Mouse (Mus musculus): ENCODE results near the gene Ext2. TPM values are rescaled to one million over a fixed set of nuclear protein-coding genes. Genes with fewer than 3 reads are reported as not detected.

The Ext2 gene
- polyA plus RNA-seq, 1 experiment from 2014 or later: 72.3 TPM

GRCm38 (mm10) chr2:93744346-93745229 is 77.8 kb downstream of the Ext2 start:
- peaks cover 46% of the 10 kb centered on the region for H3K4me1 ChIP-seq
- no peaks in the 10 kb centered on the region for H3K36me3 ChIP-seq
- peak overlapping the region; percentile 69 for H3K27ac ChIP-seq (replicated peaks)
- 24% methylated on average over 11 of the region's 11 CpGs for WGBS
- H3K27me3 ChIP-seq (ENCODE audit: low read depth, poor library complexity, severe bottlenecking): no peaks in the 10 kb centered on the region
- DNase-seq (ENCODE audit: low spot score): no peak
- H3K4me3 ChIP-seq: no peak overlapping the region
- H3K9me3 ChIP-seq (replicated peaks): no peaks in the 10 kb centered on the region

DNA sequence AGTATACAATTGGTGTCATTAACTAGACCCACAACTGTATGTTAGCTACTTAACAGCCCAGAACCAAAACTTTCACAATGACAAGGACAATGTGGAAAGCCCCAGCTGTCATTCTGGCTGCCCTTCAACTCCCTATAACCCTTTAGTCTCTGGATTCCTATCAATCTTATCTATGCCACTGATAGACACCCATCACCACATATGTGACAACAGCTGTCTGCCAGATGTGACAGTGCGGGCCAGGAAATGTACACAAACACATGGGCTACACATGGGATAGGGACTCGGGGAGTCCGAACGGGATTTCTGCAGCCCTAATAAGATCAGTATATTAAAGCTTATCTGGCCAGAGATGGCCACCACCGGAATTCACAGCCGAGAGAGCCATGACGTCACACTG is 80.7 kb downstream of the Ext2 start:
- no peak for DNase-seq (ENCODE audit: low spot score)
- Histone ChIP-seq H3K27ac (replicated peaks) (no peak overlapping the region), H3K36me3 (peaks cover 8% of the 10 kb centered on the region; the same call in 1 of the 2 replicates), H3K4me1 (peaks cover 55% of the 10 kb centered on the region), H3K27me3 (ENCODE audit: low read depth, poor library complexity, severe bottlenecking) (no peaks in the 10 kb centered on the region), H3K4me3 (no peak overlapping the region), H3K9me3 (replicated peaks) (no peaks in the 10 kb centered on the region)
- 76% methylated on average over 7 of the region's 7 CpGs for WGBS

GRCm38 (mm10) chr2:93739044-93739569 is 83.3 kb downstream of the Ext2 start:
- H3K9me3 ChIP-seq (replicated peaks): no peaks in the 10 kb centered on the region
- 68% methylated on average over 5 of the region's 5 CpGs for WGBS
- no peak overlapping the region for H3K4me3 ChIP-seq
- no peaks in the 10 kb centered on the region for H3K27me3 ChIP-seq (ENCODE audit: low read depth, poor library complexity, severe bottlenecking)
- peaks cover 11% of the 10 kb centered on the region for H3K36me3 ChIP-seq
- no peak overlapping the region for H3K27ac ChIP-seq (replicated peaks)
- peaks cover 32% of the 10 kb centered on the region for H3K4me1 ChIP-seq
- no peak for DNase-seq (ENCODE audit: low spot score)

GRCm38 (mm10) chr2:93737146-93737545 is 85.2 kb downstream of the Ext2 start:
- no peak overlapping the region for H3K27ac ChIP-seq (replicated peaks)
- no peaks in the 10 kb centered on the region for H3K27me3 ChIP-seq (ENCODE audit: low read depth, poor library complexity, severe bottlenecking)
- H3K9me3 ChIP-seq (replicated peaks): no peaks in the 10 kb centered on the region
- H3K4me3 ChIP-seq: no peak overlapping the region
- WGBS: 89% methylated on average over 8 of the region's 8 CpGs
- H3K36me3 ChIP-seq: peaks cover 15% of the 10 kb centered on the region
- H3K4me1 ChIP-seq: peaks cover 26% of the 10 kb centered on the region
- no peak for DNase-seq (ENCODE audit: low spot score)

GRCm38 (mm10) chr2:93732658-93733057 is 89.7 kb downstream of the Ext2 start:
- H3K4me3 ChIP-seq: no peak overlapping the region
- no peaks in the 10 kb centered on the region for H3K27me3 ChIP-seq (ENCODE audit: low read depth, poor library complexity, severe bottlenecking)
- peaks cover 19% of the 10 kb centered on the region; the same call in 1 of the 2 replicates for H3K36me3 ChIP-seq
- no peak overlapping the region for H3K27ac ChIP-seq (replicated peaks)
- no peak for DNase-seq (ENCODE audit: low spot score)
- H3K9me3 ChIP-seq (replicated peaks): no peaks in the 10 kb centered on the region
- H3K4me1 ChIP-seq: peaks cover 4% of the 10 kb centered on the region; the same call in 1 of the 2 replicates
- WGBS: 75% methylated on average over 7 of the region's 7 CpGs

DNA sequence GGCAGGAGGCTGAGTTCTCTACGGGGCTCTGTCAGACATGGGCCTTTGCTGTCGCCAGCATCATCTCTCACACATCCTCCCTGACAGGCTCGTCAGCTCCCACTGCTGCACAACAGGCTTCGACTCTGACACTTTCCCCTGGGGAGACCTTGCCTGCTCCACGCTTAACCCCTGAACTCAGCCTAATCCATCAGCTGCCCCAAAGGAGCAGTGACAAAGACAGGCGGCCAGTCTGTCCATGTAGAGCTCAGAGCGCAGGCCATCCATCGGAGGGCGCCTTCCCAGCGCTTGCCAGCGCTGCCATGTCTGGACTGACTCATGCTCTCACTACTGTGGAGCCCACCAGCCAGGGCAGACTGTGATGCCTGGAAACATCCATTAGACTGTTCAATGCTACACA is 92.8 kb downstream of the Ext2 start:
- H3K27ac ChIP-seq (replicated peaks): 0 out of 2 replicates have a peak overlapping the region, but pooled peaks have one; percentile 7
- no peak for DNase-seq (ENCODE audit: low spot score)
- 75% methylated on average over 11 of the region's 11 CpGs for WGBS

GRCm38 (mm10) chr2:93723138-93723744 is 99.1 kb downstream of the Ext2 start:
- 90% methylated on average over 2 of the region's 2 CpGs for WGBS
- H3K27ac ChIP-seq (replicated peaks): no peak overlapping the region
- peaks cover 7% of the 10 kb centered on the region for H3K36me3 ChIP-seq
- H3K4me3 ChIP-seq: no peak overlapping the region
- H3K27me3 ChIP-seq (ENCODE audit: low read depth, poor library complexity, severe bottlenecking): no peaks in the 10 kb centered on the region
- peaks cover 9% of the 10 kb centered on the region; the same call in 1 of the 2 replicates for H3K9me3 ChIP-seq (replicated peaks)
- no peaks in the 10 kb centered on the region for H3K4me1 ChIP-seq
- no peak for DNase-seq (ENCODE audit: low spot score)

More for the DNA sequence above, 92.8 kb downstream of the Ext2 start:
- peaks cover 23% of the 10 kb centered on the region for H3K36me3 ChIP-seq
- H3K4me3 ChIP-seq: no peak overlapping the region
- H3K9me3 ChIP-seq (replicated peaks): peaks cover 8% of the 10 kb centered on the region; the same call in 1 of the 2 replicates
- peaks cover 4% of the 10 kb centered on the region; the same call in 1 of the 2 replicates for H3K4me1 ChIP-seq
- no peaks in the 10 kb centered on the region for H3K27me3 ChIP-seq (ENCODE audit: low read depth, poor library complexity, severe bottlenecking)

- 86% methylated on average over 1 of the region's 1 CpGs for whole genome bisulfite sequencing
- no peaks in the 10 kb centered on the region for H3K27me3 ChIP-seq (ENCODE audit: low read depth, poor library complexity, severe bottlenecking)
- H3K4me3 ChIP-seq: no peak overlapping the region
These were observed 101.4 kb downstream of the Ext2 start for GRCm38 (mm10) chr2:93720956-93721355.

GRCm38 (mm10) chr2:93719792-93720675 is 102.3 kb downstream of the Ext2 start:
- no peak overlapping the region for H3K27ac ChIP-seq (replicated peaks)
- no peak overlapping the region for H3K4me3 ChIP-seq
- peaks cover 5% of the 10 kb centered on the region for H3K36me3 ChIP-seq
- WGBS: 83% methylated on average over 9 of the region's 9 CpGs
- no peaks in the 10 kb centered on the region for H3K4me1 ChIP-seq
- no peaks in the 10 kb centered on the region for H3K27me3 ChIP-seq (ENCODE audit: low read depth, poor library complexity, severe bottlenecking)
- H3K9me3 ChIP-seq (replicated peaks): peaks cover 6% of the 10 kb centered on the region; the same call in 1 of the 2 replicates
- no peak for DNase-seq (ENCODE audit: low spot score)

More at GRCm38 (mm10) chr2:93720956-93721355, 101.4 kb downstream of the Ext2 start:
- Histone ChIP-seq H3K27ac (replicated peaks) (no peak overlapping the region), H3K9me3 (replicated peaks) (peaks cover 9% of the 10 kb centered on the region; the same call in 1 of the 2 replicates), H3K36me3 (peaks cover 9% of the 10 kb centered on the region), H3K4me1 (no peaks in the 10 kb centered on the region)
- no peak for DNase-seq (ENCODE audit: low spot score)

GRCm38 (mm10) chr2:93713267-93713666 is 109.1 kb downstream of the Ext2 start:
- DNase-seq (ENCODE audit: low spot score): no peak
- Histone ChIP-seq H3K9me3 (replicated peaks) (no peaks in the 10 kb centered on the region), H3K27me3 (ENCODE audit: low read depth, poor library complexity, severe bottlenecking) (no peaks in the 10 kb centered on the region), H3K4me1 (0 out of 2 replicates have a peak, but pooled peaks cover 3% of the 10 kb centered on the region), H3K27ac (replicated peaks) (no peak overlapping the region), H3K4me3 (no peak overlapping the region), H3K36me3 (0 out of 2 replicates have a peak, but pooled peaks cover 6% of the 10 kb centered on the region)

DNA sequence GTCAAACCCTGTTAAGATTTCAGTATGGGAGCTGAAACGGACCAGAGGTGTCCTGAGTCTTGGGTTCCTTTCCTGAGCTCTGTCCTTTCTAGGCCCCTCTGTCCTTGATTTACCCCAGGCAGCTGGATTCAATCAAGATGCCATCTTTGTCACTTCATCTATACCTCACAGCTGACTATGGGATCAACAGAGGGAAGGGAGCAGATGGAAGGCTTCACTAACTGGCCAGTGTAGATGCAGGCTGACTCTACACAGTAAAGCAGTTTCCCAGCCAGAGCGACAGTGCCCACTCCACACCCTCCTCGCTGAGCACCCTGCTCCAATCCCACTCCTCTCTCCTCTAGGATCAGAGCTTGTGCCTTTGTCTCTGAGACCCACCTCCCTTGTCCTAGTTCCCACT is 110.9 kb downstream of the Ext2 start:
- DNase-seq (ENCODE audit: low spot score): no peak
- Histone ChIP-seq H3K4me3 (no peak overlapping the region), H3K27ac (replicated peaks) (no peak overlapping the region), H3K36me3 (0 out of 2 replicates have a peak, but pooled peaks cover 4% of the 10 kb centered on the region), H3K9me3 (replicated peaks) (no peaks in the 10 kb centered on the region), H3K4me1 (0 out of 2 replicates have a peak, but pooled peaks cover 3% of the 10 kb centered on the region), H3K27me3 (ENCODE audit: low read depth, poor library complexity, severe bottlenecking) (no peaks in the 10 kb centered on the region)
- WGBS: 86% methylated on average over 3 of the region's 3 CpGs

- H3K27me3 ChIP-seq (ENCODE audit: low read depth, poor library complexity, severe bottlenecking): no peaks in the 10 kb centered on the region
- WGBS: 73% methylated on average over 3 of the region's 3 CpGs
- no peaks in the 10 kb centered on the region for H3K36me3 ChIP-seq
- DNase-seq (ENCODE audit: low spot score): no peak
- H3K9me3 ChIP-seq (replicated peaks): no peaks in the 10 kb centered on the region
- H3K4me3 ChIP-seq: no peak overlapping the region
- H3K4me1 ChIP-seq: 0 out of 2 replicates have a peak, but pooled peaks cover 3% of the 10 kb centered on the region
- H3K27ac ChIP-seq (replicated peaks): no peak overlapping the region
These were observed 112.7 kb downstream of the Ext2 start for GRCm38 (mm10) chr2:93709696-93710095.
